Mouse (Mus musculus) kidney, postnatal 36 days (tissue): ENCODE results near the gene Lsm12.
"Not testable (repeated sequence)": the region's sequence is repeated elsewhere in the genome, so short reads cannot be mapped to it uniquely, and the experiment has no call there.

ENCODE experiments used
- DNase-seq, 2 experiments: peaks; one replicate each; pipeline ENCODE4 v3.0.0; 2021 to 2022; ENCODE audit warnings: mixed read lengths in 2 of 2

Gene Lsm12

DNA sequence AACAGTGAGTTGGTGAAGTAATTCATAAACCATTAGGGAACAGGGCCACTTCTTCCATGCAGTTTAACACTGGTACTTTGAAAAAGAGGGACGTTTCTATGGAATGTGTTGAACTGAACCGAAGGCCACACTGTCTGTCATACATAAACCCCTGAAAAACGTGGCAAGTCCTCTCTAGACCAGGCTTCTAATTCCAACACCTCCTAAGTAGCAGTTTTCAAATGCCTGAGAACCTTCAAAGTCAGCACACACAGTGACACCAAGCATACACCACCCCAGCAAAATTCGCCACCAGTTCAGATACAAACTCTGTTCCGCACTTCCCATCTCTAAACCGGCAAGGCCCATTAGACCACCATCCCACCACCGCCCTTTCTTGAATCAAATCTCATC is 847 bp downstream of the Lsm12 start:
- DNase-seq = no peak

DNA sequence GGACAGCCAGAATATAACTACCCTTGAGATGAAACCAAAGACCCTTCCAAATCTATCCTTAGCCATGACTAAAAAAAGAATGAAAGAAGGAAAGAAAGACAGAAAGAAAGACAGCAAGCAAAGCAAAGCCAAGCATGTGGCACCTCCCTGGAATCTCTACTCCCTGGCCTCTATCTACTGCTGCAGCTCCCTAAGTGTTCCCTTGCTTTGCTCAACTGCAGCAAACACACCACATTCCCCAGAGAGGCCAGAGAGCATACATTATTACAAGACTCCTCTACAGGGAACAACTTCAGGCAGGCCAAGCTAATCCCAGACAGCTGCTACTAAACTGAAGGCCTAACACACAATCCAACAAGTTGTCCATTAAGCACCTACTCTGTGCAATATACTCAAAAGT is 5.3 kb downstream of the Lsm12 start:
- no peak for DNase-seq

DNA sequence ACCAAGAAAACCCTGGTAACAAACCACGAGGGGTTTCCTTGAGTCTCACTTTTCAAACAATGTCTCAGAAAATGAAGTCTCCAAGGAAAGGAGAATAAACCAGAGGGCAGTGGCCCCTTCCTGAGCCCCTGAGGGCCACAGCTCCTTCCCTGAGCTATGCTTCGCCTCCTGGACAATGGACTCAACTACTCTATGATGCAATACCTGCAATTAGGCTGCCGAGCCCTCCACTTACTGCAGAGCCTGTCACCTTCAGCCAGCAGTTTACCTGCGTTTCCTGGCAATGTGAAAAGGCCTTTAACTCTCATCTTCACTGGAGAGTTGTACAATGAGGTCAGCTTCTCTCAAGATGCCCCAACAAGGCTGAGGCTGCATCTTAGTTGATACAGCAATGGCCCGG is 16.4 kb downstream of the Lsm12 start:
- DNase-seq = no peak

DNA sequence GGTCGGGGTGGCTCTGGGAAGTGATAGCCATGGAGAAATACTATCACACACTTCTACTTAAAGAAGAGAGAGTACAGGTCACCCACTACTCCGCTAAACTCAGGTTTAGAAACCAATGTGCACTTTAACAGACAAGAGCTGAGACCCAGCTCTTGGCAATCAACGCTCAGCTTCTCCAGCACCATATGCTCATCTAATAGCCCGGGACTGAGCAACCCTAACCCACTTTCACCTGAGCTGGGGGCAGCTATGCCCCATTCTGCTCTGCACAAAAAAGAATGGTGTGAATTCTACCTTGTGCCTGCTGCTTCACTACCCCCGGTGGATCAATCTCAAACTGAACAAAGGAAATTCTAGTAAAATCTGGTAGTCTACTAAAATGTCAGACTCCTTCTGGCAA is 17.6 kb downstream of the Lsm12 start:
- DNase-seq = no peak

GRCm38 (mm10) chr11:102165971-102166722 is 18.9 kb downstream of the Lsm12 start:
- DNase-seq = peak in 1 of 2 experiments; percentile 24

DNA sequence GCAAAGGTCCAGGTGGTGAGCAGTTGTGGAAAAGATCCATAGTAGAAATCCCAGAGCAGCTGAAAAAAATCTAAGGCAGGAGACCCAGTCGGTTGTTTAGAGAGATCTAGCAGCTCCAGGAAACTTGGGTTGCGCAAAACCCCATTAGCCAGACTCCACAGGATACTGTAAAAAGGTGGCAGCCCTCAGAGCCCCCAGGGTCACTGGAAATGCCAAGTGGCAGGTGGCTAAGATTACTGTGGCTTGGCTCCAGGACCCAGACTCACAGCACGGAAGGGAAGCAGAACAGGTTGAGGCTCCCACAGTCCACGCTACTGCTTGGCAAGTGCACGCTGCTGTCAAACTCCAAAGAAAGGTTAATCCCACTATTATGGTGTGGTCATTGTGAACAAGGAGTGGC is 25.3 kb downstream of the Lsm12 start:
- no peak for DNase-seq

DNA sequence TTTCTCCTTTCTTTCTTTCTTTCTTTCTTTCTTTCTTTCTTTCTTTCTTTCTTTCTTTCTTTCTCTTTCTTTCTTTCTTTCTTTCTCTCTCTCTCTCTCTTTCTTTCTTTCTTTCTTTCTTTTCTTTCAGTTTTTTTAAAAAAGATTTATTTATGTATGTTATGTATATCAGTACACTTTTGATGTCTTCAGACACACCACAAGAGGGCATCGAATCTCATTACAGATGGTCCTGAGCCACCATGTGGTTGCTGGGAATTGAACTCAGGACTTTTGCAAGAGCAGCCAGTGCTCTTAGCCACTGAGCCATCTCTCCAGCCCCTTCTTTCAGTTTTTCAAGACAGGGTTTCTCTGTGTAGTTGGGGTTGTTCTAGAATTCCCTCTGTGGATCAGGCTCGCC is 27.1 kb downstream of the Lsm12 start:
- DNase-seq = not testable (repeated sequence)

- DNase-seq = no peak
Measured at GRCm38 (mm10) chr11:102156786-102157089, 28.4 kb downstream of the Lsm12 start.

DNA sequence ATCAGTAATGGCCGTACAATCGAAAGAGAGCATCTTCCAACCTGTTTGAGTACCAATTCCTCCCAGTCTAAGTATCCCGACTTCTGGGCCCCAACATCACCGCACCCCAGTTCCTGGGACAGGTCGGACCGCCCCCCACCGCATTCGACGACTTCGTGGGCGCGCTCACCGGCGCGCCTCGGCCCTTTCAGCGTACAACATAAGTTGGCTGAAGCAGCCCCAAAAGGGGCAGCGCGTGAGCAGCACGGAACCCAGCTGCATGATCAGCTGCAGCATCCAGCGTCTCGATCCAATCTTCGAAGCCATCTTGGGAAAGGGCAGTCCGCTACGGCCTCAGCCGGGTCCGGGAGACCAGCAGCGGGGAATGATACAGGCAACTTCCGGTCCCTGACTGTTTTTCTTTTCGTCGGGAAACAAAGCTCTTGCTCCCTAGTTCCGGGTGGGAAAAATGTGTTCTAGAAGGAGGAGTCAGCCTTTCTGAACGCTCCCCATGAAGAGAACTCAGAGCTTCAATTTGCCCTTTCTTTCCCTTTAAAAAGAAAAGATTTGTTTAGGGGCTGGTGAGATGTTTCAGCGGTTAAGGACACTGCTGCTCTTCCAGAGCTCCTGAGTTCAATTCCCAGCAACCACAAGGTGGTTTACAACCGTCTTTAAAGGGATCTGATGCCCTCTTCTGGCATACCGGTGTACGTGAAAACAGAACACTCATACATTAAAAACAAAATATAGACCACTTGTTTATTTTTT is 28.9 kb downstream of the Lsm12 start, which contains the start of gene Tmem101:
TSS of gene Tmem101 (minus strand) at position 366 of the 747 bp plus-strand sequence.
- peak; percentile 94 to 95 for DNase-seq

GRCm38 (mm10) chr11:102147213-102147989 is 37.7 kb downstream of the Lsm12 start:
- no peak for DNase-seq

- no peak for DNase-seq
Measured at GRCm38 (mm10) chr11:102146531-102146930, 38.6 kb downstream of the Lsm12 start.

DNA sequence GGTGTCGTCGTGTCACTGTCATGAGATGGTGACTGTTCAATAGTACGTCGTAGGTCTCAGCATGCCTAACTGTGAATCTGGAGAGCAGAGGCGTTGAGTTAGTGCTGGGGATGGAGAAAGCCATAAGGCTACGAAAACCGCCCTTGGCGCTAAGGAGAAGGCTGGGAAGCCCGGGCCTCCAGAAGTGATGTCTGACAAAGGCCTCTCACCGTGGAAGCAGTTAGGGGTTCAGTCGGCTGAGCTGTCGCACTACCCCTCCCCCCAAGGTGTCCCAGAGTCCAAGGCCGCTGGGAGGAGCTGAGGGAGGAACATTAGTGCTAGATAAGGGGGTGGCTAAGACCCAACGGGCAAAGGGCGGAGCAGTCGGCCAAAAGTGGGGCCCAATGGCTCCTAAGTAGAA is 39.1 kb downstream of the Lsm12 start:
- peak; percentile 37 to 63 for DNase-seq

GRCm38 (mm10) chr11:102145471-102146001 is 39.6 kb downstream of the Lsm12 start, which contains the start of gene Nags:
Gene Nags, plus strand, starts transcription at chr11:102145513.
- DNase-seq = peak in 1 of 2 experiments; percentile 23

DNA sequence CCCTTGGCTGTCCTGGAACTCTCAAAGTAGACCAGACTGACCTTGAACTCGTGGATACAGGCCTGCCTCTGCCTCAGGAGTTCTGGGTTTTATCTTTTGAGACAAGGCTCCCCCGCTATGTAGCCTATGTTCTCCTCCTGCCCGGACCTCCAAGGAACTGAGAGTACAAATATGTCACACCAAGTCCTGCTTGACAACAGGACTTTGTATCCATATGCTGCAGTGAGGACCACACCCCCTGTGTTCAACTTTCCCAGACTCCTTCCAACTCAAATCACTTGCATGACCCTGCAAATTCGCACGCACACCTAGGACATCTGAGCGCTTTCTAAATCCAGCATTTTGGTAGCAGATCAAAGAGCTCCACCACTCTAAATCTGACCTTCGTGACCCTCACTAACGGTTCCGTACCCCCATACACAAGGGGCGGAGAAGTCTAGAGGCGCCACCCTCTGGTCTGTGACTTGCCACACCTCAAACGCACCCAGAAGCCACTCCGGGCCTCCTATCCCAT is 40.1 kb downstream of the Lsm12 start:
- DNase-seq = no peak

- peak; percentile 57 to 76 for DNase-seq
Measured at GRCm38 (mm10) chr11:102142355-102142754, 42.7 kb downstream of the Lsm12 start.

GRCm38 (mm10) chr11:102140508-102140907 is 44.6 kb downstream of the Lsm12 start:
- DNase-seq = peak; percentile 57 to 81

GRCm38 (mm10) chr11:102138447-102138740 is 46.7 kb downstream of the Lsm12 start:
- peak; percentile 62 to 84 for DNase-seq

DNA sequence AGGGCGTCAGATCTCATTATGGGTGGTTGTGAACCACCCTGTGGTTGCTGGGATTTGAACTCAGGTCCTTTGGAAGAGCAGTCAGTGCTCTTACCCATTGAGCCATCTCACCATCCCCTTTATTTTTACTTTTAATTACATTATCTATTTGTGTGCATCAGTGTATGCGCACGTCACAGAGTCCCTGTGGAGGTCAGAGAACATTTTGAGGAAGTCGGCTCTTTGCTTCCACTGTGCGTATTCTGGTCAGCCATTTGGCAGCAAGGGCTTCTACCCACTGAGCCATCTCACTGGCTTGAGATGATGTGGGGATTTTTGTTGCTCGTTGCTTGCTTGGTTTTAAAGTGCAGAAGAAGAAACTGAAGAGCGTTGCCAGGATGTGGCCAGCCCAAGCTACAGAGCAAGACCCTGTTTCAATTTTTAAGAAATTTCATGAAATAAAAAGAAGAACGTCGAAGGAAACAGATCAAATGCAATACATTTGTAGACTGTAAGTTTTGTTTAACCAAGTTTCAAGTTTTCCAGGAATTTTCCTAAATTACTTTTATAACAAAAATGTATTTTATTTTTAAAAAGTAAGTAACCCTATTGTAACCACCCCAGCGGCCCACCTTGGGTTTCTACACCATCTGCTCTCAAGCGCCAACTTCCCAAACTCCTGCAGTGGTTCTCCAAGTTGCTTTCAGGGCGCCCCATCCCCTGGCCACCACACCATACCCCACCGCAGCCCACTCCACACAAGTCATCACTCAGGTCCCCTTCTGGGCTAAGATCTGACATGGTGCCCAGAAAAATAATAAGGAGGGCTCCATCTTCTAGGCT is 47.3 kb downstream of the Lsm12 start:
- DNase-seq = no peak

- DNase-seq = no peak
Measured at GRCm38 (mm10) chr11:102134516-102134915, 50.6 kb downstream of the Lsm12 start.

DNA sequence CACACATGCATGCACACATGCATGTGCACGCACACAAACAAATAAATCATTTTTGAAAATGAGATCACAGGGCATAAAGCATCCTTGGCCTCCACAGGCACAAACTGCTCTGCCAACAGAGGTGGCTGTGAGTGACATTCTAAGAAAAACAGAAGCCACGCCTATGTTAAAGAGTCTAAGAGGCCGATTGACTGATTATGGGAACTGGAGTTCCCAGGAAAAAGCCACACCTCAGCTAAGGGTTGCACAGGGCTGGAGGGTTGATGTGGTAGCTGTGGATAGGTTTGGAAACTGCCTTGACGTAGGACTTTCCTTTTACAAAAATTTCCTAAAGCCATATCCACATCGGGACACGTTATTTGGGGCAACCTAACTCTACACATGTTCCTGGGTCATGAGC is 67.7 kb downstream of the Lsm12 start:
- DNase-seq = no peak

DNA sequence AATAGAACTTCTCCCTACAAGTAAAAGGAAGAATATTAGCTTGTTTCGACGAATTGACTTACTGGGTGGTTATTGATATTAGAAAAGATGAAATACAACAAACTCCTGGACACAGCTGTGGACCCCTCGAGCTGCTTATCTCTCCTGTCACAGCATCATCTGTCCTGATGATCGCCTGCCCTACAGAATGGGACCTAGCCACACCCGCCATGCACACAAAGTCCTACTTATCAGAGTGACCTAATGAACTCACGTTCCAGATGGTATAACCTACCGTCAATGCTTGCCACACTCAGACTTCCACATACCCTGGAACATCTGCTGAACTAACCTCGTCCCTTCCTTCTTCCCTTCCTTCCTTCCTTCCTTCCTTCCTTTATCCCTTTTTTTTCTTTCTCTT is 68.9 kb downstream of the Lsm12 start:
- no peak for DNase-seq
